Mouse (Mus musculus) 3134 (cell line): ENCODE results near the gene Ttyh2.

Experiments used
- DNase-seq: peaks from one replicate; pipeline ENCODE4 v3.0.0-alpha.2; 2011; ENCODE audit warnings: low spot score; ENCODE audit not compliant: insufficient read length; ENCODE audit errors: extremely low read depth

The Ttyh2 gene

GRCm38 (mm10) chr11:114704071-114704913 is 29.1 kb downstream of the Ttyh2 start:
- no peak for DNase-seq

- DNase-seq = no peak
These were observed 31.1 kb downstream of the Ttyh2 start for GRCm38 (mm10) chr11:114706358-114706757.

GRCm38 (mm10) chr11:114711393-114711792 is 36.2 kb downstream of the Ttyh2 start:
- no peak for DNase-seq

- no peak for DNase-seq
These were observed 36.6 kb downstream of the Ttyh2 start for GRCm38 (mm10) chr11:114711861-114712260.

- no peak for DNase-seq
These were observed 39.3 kb downstream of the Ttyh2 start for GRCm38 (mm10) chr11:114714526-114714925.

- DNase-seq = no peak
These were observed 40.3 kb downstream of the Ttyh2 start for GRCm38 (mm10) chr11:114715531-114715930.

GRCm38 (mm10) chr11:114720535-114720934 is 45.3 kb downstream of the Ttyh2 start:
- no peak for DNase-seq

- DNase-seq = no peak
These were observed 47.2 kb downstream of the Ttyh2 start for GRCm38 (mm10) chr11:114722438-114722837.

GRCm38 (mm10) chr11:114723030-114723429 is 47.8 kb downstream of the Ttyh2 start:
- peak; percentile 89 for DNase-seq

- DNase-seq = peak; percentile 77
These were observed 49.8 kb downstream of the Ttyh2 start for GRCm38 (mm10) chr11:114724787-114725590.

GRCm38 (mm10) chr11:114726965-114727825 is 52.0 kb downstream of the Ttyh2 start, which contains the start of gene Dnaic2:
Gene Dnaic2 (plus strand): TSS chr11:114727408.
- DNase-seq = no peak

- no peak for DNase-seq
These were observed 52.6 kb downstream of the Ttyh2 start for GRCm38 (mm10) chr11:114727826-114728186.

- DNase-seq = no peak
These were observed 53.1 kb downstream of the Ttyh2 start for GRCm38 (mm10) chr11:114728333-114728732.

- DNase-seq = no peak
These were observed 54.7 kb downstream of the Ttyh2 start for GRCm38 (mm10) chr11:114729832-114730363.

GRCm38 (mm10) chr11:114731711-114732110 is 56.5 kb downstream of the Ttyh2 start:
- DNase-seq = no peak

GRCm38 (mm10) chr11:114732890-114733289 is 57.7 kb downstream of the Ttyh2 start:
- no peak for DNase-seq

- no peak for DNase-seq
These were observed 60.9 kb downstream of the Ttyh2 start for GRCm38 (mm10) chr11:114736111-114736510.

GRCm38 (mm10) chr11:114736913-114737624 is 61.8 kb downstream of the Ttyh2 start:
- DNase-seq = peak; percentile 48

GRCm38 (mm10) chr11:114740598-114740997 is 65.4 kb downstream of the Ttyh2 start:
- no peak for DNase-seq

GRCm38 (mm10) chr11:114741451-114741850 is 66.2 kb downstream of the Ttyh2 start:
- DNase-seq = no peak
